Mouse (Mus musculus) brain, adult 2 months (tissue): ENCODE measurements at regions not wholly inside any gene's neighbourhood (a gene's known extent, or its start where the extent isn't known, plus 50 kb on each side); places are given as distances from the start of the nearest gene placed in this dataset.

Experiments
- DNase-seq: peaks from one replicate; pipeline ENCODE4 v3.0.0; 2011; ENCODE audit warnings: low read depth, low spot score

GRCm38 (mm10) chr10:21828432-21829061, 53.4 kb upstream of the Sgk1 start:
- no peak for DNase-seq

- DNase-seq = no peak
Observed at GRCm38 (mm10) chr10:21829062-21829731, 52.8 kb upstream of the Sgk1 start.

- DNase-seq = no peak
Observed at GRCm38 (mm10) chr10:21831002-21831696, 50.8 kb upstream of the Sgk1 start.
